18 mouse cellular contexts compared by ENCODE assay signal in the genomic region with DNA sequence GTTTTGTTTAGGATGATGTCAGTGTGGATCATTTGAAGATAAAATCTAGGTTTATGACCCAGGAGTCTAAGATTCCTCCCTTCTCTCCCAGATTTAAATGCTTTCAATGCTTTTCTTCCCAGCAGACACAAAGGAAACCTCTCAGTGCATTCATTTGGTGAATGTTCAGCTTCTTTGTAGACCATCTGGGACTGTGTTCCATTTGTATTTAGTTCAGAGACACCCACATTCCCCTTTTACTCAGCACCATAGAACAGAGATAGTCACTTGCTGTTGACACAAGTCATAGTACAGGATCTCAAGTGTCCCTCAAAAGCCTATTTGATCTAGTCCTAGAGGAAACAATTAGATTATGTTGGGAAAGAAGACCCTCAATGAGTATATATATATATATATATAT.
"Had no signal": no experiment of that assay in that cellular context is flagged by ENCODE, and none has a peak within 500 bp of the region (broad histone marks: within the 10 kb centered on the region; RNA-seq: fewer than 3 reads in every experiment).

No protein-coding gene starts in this region.

- H3K4me3 ChIP-seq: megakaryocyte, embryonic 14.5 days; midbrain, embryonic 13.5 days; myocyte; neural tube, embryonic 13.5 days; neural tube, embryonic 15.5 days had no signal

- DNase-seq: lung, adult 18-20 months; lung, embryonic 14.5 days; lung, postnatal 14 days; lung, postnatal 36 days; retina, postnatal 1 day; right cerebral cortex, adult 18-20 months; right cerebral cortex, postnatal 25 days; right cerebral cortex, postnatal 4 days; spleen, adult 18-20 months; thymus, adult 2 months; thymus, postnatal 25 days; thymus, postnatal 4 days had no signal

- H3K27ac ChIP-seq: macrophage; midbrain, embryonic 13.5 days; neural tube, embryonic 13.5 days; neural tube, embryonic 15.5 days had no signal
